Mouse (Mus musculus): ENCODE data around the gene Phyhd1. TPM values are rescaled to one million over a fixed set of nuclear protein-coding genes. Genes with fewer than 3 reads are reported as not detected.

The Phyhd1 gene
- total RNA-seq, 2 experiments from 2014 or later = 26.3 to 29.3 TPM

DNA sequence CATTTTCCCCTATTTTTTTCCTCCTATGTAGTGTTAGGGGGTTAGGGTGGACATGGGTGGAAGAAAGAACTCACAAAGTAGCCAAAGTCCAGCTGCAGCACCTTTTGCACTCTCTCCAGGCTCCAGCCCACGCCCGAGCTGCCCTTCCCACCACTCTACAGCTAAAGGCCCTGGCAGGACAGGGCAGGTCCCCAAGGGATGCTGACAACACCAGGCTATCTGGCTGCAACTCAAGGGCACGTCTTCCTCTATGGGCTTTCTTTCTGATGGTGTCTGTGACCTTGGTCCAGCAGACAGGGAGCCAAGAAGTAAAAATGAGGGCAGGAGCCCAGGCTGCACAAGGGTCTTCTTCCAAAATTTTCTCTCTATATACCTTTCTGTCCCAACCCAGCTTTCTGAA lies 15.6 kb downstream of the Phyhd1 start:
- intact Hi-C loops (cut with DNase I) = no loop called here
- no peak for DNase-seq

DNA sequence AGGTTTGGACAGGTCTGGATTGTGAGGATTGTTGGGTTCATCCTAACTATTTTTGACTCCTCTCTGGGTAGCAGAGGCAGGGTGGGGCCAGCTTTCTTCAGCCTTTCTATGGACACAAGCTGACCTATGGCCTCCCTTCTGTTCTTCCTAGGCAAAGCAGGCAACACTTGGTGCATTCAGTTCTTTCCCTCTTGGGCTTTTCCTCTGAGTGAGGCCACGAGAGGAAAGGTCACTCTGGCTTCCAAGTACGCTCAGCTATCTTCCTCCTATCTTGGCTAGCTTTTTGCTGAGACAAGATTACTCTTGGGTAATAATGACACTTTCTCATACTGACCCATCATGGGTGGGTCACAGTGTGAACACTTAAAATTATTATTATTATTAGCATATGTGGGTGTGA lies 17.2 kb downstream of the Phyhd1 start:
- intact Hi-C loops (cut with DNase I) = no loop called here
- DNase-seq = no peak

GRCm38 (mm10) chr2:30285004-30285403 lies 19.0 kb downstream of the Phyhd1 start:
- DNase-seq = no peak
- intact Hi-C loops (cut with DNase I) = loop anchor here (5.0 kb wide), 1 partner anchor 158 kb away; no protein-coding TSS in a partner anchor

DNA sequence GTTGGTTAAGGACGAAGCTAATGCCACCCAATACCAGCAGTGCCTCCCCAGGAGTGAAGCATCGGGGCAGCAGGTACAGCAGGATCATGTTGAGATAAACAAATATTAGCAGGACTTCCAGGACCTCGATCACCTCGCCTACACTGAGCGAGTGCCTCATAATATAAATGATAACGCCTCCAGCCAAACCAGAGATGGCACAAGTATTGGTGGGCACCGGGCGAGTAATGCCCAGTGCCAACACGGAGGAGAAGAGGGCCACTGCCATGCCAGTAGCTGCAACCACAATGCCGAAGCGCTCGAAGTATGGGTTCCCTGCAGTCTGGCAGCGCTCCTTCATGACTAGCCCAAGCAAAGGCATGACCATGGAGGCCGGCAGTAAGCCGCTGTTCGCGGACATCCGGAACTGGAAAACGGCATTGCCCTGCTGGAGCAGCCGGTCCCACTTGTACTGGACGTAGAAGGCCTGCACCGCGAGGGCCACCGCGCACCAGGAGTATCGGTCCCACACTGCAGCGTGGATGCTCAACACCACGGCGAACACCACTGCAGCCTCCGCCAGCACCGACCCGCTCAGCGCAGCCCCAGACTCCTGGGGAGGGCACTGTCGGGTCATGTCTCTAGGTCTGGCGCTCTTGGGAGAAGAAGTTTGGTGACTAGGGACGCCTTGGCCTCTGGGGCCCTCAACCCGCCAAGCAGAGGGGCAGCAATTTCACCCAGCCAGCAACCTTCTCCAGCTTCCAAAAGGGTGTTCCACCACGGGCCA lies 19.6 kb downstream of the Phyhd1 start:
- DNase-seq = no peak
- intact Hi-C loops (cut with DNase I) = loop anchor here (5.0 kb wide), 1 partner anchor 158 kb away; no protein-coding TSS in a partner anchor

GRCm38 (mm10) chr2:30286192-30287026 lies 20.4 kb downstream of the Phyhd1 start, which contains the start of the genes Dolk and Nup188:
Gene Dolk (minus strand): TSS chr2:30286334.
Gene Nup188 (plus strand): TSS chr2:30286397.
- intact Hi-C loops (cut with DNase I) = loop anchor here (5.0 kb wide), 1 partner anchor 159 kb away; no protein-coding TSS in a partner anchor

DNA sequence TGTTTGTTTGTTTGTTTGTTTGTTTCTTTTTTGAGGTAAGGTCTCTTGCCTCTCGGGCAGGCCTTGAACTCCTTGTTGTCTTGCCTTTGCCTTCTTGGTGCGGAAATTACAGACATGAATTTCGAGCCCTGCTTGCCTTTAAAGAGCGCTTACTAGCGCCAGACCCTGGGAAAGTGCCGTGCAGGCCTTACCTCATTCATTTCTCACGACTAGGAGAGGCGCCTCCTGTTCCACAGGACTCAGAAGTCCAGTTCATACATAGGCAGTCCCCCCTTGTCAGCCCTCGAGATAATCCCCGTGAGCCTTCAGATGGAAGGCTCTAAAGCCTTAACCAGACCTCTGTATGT lies 21.0 kb downstream of the Phyhd1 start:
- intact Hi-C loops (cut with DNase I) = loop anchor here (5.0 kb wide), 1 partner anchor 160 kb away; no protein-coding TSS in a partner anchor

More at GRCm38 (mm10) chr2:30286192-30287026, 20.4 kb downstream of the Phyhd1 start, which contains the start of the genes Dolk and Nup188:
- peak; percentile 97 to 99 for DNase-seq

GRCm38 (mm10) chr2:30299525-30299924 lies 33.5 kb downstream of the Phyhd1 start:
- intact Hi-C loops (cut with DNase I) = no loop called here
- DNase-seq = peak; percentile 10 to 23

More for the DNA sequence above, 21.0 kb downstream of the Phyhd1 start:
- peak in 1 of 2 experiments; percentile 11 for DNase-seq

DNA sequence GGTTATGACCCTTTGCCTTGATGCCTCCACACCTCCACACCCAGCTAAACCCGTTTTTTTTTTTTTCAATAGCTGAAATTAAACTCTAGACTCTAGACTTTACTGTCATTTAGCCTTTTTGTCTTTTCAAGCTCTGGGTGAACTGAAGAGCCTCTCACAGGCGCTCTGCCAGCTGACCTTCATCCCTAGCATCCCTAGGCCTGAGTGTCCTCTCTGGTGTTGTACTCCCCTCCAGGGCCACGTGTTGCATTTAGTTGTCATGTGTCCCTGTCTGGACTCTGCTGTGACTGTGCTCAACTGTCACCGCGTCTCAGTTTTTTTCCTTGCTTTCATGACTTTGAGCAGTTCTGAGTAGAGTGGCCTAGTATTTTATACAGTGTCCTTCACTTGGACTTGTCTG lies 34.0 kb downstream of the Phyhd1 start:
- intact Hi-C loops (cut with DNase I) = no loop called here
- no peak for DNase-seq

DNA sequence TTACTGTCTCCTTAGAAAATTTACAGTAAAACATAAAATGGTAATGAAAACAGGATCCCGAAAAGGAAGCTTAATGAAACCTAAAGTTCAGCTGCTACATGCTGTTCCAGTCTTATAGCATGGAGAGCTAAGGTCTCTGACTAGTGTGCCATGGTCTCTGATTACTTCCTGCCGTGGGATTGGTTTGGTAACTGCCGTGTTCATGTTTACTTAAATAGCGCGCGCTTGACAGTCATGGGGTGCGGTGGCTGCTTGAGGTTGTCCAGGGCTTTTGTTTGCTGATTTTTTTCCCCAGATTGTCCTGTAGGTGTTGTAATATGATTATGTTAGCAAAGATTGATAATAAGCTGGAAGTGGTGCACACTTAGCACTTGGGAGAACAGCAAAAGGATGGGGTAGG lies 40.1 kb downstream of the Phyhd1 start:
- intact Hi-C loops (cut with DNase I) = no loop called here
- no peak for DNase-seq

GRCm38 (mm10) chr2:30309351-30309750 lies 43.3 kb downstream of the Phyhd1 start:
- intact Hi-C loops (cut with DNase I) = no loop called here
- DNase-seq = no peak

- intact Hi-C loops (cut with DNase I) = no loop called here
- no peak for DNase-seq
These were observed 45.5 kb downstream of the Phyhd1 start for GRCm38 (mm10) chr2:30311481-30311880.

DNA sequence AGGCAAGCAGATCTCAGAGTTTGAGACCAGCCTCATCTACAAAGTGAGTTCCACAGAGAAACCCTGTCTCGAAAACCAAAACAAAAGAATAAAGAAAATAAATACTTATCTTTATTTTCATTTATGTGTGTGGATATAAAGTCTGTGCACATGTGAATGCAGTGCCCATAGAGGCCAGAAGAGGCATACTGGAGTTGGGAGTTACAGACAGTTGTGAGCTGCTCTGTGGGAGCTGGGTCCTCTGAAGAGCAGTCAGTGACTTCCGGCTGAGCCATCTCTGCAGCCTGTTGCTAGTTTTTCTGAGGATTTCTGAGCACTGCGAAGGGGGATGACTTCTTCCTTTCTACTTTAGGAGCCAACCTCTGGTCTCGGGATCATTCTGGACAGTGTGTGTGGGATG lies 50.1 kb downstream of the Phyhd1 start:
- no peak for DNase-seq
- intact Hi-C loops (cut with DNase I) = no loop called here

DNA sequence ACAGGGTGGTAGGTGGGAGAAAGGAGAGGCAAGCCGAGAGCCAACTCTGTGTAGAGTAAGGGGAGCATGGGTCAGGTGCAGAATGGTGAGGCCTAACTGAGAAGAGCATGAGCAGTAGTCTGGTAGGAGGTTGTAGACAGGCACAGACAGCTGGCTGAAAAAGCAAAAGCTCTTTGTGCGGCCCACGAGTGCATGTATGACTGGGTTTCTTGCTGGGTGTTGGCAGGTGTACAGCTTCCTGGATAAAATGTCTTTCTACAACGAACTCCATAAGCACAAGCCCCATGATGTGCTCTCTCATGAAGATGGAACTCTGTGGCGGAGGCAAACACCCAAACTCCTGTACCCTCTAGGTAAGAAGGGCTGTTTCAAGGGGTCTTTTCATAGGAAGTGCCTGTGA lies 51.0 kb downstream of the Phyhd1 start:
- intact Hi-C loops (cut with DNase I) = no loop called here
- DNase-seq = no peak

DNA sequence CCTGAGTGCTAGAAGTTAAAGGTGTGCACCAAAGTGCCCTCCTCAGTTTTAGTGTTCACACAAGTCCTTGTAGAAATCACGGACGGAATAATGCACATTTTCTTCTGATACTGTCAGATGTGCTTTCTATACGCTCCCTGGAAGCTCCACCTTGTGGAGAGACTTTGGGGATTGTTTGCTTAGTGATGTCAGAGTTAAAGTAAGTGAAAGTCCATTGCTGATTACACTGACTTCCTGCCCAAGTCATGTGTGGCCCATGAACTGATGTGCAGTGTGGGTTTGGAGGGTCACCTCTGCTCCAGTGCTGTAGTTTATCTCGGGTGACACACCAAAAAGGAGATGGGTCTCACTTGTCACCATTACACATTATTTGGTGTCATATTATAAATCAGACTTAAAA lies 53.3 kb downstream of the Phyhd1 start:
- no peak for DNase-seq
- intact Hi-C loops (cut with DNase I) = no loop called here

DNA sequence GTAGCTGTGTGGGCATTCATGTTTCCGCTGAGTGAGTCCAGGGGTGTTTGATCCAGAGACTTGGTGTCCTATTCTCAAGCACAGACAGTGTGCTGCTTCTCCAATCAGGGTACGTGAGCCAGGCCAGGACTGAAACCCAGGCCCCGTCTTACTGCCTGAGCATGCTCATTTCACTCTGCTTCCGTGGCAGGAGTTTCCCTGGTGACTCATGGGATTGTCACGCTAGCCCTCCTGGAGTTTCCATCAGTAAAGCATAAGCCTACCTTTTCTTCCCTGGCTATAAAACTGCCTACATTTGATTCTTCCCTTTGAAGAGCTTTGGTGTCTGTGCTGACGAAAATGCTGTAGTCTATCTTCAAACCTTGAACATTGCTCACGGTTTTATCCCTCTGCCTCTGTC lies 57.1 kb downstream of the Phyhd1 start:
- intact Hi-C loops (cut with DNase I) = no loop called here
- no peak for DNase-seq

GRCm38 (mm10) chr2:30325296-30325695 lies 59.3 kb downstream of the Phyhd1 start:
- intact Hi-C loops (cut with DNase I) = no loop called here
- no peak for DNase-seq

GRCm38 (mm10) chr2:30327276-30327675 lies 61.3 kb downstream of the Phyhd1 start:
- intact Hi-C loops (cut with DNase I) = no loop called here
- DNase-seq = no peak

GRCm38 (mm10) chr2:30328791-30329190 lies 62.8 kb downstream of the Phyhd1 start:
- intact Hi-C loops (cut with DNase I) = no loop called here
- no peak for DNase-seq

All from heart, postnatal 10 days (tissue).